Mouse (Mus musculus) frontal cortex, adult (tissue): ENCODE measurements at regions not wholly inside any gene's neighbourhood (a gene's known extent, or its start where the extent isn't known, plus 50 kb on each side); places are given as distances from the start of the nearest gene placed in this dataset.

Experiments used
- ATAC-seq: cut with Nextera tagmentation; 2 replicates; pipeline ENCODE4 v1.9.2; 2017; ENCODE audit warnings: mild to moderate bottlenecking, moderate library complexity, mixed read lengths; ENCODE audit not compliant: low TSS enrichment

GRCm38 (mm10) chr8:73645582-73645981, 292.2 kb upstream of the Large1 start:
- ATAC-seq = no peak

GRCm38 (mm10) chr8:73626798-73627197, 273.5 kb upstream of the Large1 start:
- ATAC-seq = peak; percentile 100

- no peak for ATAC-seq
Measured at GRCm38 (mm10) chr8:73618946-73619345, 265.6 kb upstream of the Large1 start.

GRCm38 (mm10) chr8:73614631-73615030, 261.3 kb upstream of the Large1 start:
- peak; percentile 73 for ATAC-seq

- ATAC-seq = peak; percentile 14
Measured at GRCm38 (mm10) chr8:73614106-73614505, 260.8 kb upstream of the Large1 start.

GRCm38 (mm10) chr8:73611583-73611982, 258.2 kb upstream of the Large1 start:
- ATAC-seq = peak; percentile 92

- ATAC-seq = peak; percentile 78
Measured at GRCm38 (mm10) chr8:73570599-73570998, 217.3 kb upstream of the Large1 start.

GRCm38 (mm10) chr8:73569963-73570362, 216.6 kb upstream of the Large1 start:
- ATAC-seq = peak; percentile 82
